Mouse (Mus musculus) frontal cortex, adult (tissue): ENCODE results near the gene Gdpgp1.

Experiments used
- ATAC-seq: cut with Nextera tagmentation; 2 replicates; pipeline ENCODE4 v1.9.2; 2017; ENCODE audit warnings: mild to moderate bottlenecking, moderate library complexity, mixed read lengths; ENCODE audit not compliant: low TSS enrichment

Gdpgp1 gene

DNA sequence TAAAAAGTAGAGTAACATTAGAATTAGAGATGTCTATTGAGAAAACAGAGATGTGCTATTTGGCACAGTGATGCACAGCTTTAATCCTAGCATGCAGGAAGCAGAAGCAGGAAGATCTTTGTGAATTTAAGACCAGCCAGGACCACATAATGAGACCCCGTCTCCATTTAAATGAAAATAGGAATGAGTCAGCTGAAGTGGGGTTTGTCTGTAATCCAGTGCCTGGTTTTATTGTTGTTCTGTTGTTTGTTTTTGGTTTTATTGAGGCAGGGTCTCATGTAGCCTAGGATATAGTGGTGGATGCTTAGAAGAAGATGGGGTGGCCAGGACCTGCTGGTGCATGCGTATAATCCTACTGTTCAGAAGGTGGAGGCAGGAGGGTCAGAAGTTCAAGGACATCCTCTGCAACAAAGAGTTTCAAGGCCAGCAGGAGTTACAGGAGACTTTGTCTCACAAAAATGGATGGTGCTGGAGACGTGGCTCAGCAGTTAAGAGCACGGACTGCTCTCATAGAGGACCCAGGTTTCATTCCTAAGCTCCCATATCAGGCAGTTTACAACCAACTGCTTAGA is 11.4 kb upstream of the Gdpgp1 start:
- no peak for ATAC-seq

- no peak for ATAC-seq
Observed at GRCm38 (mm10) chr7:80227065-80227464, 5.6 kb upstream of the Gdpgp1 start.

DNA sequence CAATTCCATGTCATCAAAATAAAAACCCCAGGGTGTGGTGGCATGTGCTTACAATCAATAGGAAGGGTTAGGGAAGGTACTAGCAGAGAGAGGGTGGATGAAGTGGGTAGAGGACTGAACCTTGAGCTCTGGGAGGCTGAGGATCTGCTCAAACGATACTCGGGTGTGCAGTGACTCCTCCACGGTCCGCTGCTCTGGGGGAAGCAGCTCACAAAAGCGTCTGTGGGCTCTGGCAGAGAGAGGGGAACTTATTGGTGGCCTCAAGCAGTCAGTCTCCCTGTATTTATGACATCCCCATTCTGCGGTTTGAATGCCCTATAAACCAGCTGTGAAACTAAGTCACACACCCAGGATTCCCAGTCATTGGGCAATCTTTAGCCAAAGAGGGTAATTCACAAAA is 2.5 kb upstream of the Gdpgp1 start:
- ATAC-seq, result no peak

DNA sequence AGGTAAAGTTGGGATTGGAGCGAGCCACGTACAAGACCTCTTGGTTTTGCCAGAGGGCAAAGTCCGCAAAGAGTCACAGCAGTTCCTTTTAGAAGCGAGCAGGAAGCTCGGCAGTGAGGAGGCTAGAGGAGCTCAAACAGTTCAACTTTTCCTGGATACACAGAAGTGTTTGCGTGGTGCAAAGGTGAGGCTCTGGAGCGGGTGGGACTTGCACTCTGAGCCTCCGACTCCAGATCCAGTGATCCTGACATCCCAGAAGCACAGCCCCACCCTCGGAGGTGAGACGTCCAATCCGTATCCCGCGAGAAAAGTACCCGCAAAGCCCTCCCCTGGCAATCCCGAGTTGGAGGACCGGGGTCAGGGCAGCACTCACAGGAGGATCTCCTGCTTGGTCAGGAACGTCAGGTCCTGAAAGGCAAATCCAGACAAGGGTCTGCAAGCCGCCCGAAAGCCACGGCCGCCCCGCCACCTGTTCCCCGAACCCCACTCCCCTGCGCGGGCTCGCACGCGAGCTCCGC is 635 bp upstream of the Gdpgp1 start:
- ATAC-seq, result peak; percentile 11; the same call in 1 of the 2 replicates

- ATAC-seq, result no peak
Observed at GRCm38 (mm10) chr7:80233799-80234198, 1.1 kb downstream of the Gdpgp1 start.

- no peak for ATAC-seq
Observed at GRCm38 (mm10) chr7:80238542-80238941, 5.9 kb downstream of the Gdpgp1 start.

GRCm38 (mm10) chr7:80241661-80242060 is 9.0 kb downstream of the Gdpgp1 start:
- ATAC-seq, result no peak

GRCm38 (mm10) chr7:80244851-80245250 is 12.2 kb downstream of the Gdpgp1 start:
- no peak for ATAC-seq

- peak; percentile 98 for ATAC-seq
Observed at GRCm38 (mm10) chr7:80246148-80246721, 13.6 kb downstream of the Gdpgp1 start, which contains the start of gene Ttll13. Gene Ttll13, plus strand, starts transcription at chr7:80246376.

DNA sequence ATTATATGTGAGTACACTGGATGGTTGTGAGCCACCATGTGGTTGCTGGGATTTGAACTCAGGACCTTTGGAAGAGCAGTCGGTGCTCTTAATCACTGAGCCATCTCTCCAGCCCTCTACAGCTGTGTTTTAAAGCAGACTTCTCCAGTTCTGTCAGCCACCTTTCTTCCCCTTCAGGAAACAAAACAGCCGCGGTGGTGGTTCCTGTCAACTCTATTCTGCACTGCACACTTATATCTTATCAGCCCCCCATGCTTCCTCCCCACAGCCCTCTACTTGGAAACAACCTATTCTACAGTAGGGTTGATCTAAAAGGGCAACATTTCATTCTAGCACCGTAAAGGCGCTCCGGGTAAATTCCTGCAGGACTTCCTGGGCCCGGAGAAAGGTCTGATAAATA is 14.2 kb downstream of the Gdpgp1 start:
- ATAC-seq, result no peak

DNA sequence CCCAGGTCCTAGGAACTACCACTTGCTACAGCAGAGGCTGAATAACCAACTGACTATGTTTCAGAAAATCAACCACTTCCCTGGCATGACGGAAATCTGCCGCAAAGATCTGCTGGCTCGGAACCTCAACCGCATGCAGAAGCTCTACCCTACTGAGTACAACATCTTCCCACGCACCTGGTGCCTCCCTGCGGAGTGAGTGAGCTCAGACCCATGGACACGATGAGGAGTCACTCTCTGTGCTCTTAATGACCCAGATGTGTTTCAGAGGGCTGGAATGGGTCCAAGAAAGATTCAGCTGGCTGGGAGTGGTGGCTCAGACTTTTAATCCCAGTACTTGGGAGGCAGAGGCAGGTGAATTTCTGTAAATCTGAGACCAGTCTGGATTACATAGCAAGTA is 19.8 kb downstream of the Gdpgp1 start:
- no peak for ATAC-seq

DNA sequence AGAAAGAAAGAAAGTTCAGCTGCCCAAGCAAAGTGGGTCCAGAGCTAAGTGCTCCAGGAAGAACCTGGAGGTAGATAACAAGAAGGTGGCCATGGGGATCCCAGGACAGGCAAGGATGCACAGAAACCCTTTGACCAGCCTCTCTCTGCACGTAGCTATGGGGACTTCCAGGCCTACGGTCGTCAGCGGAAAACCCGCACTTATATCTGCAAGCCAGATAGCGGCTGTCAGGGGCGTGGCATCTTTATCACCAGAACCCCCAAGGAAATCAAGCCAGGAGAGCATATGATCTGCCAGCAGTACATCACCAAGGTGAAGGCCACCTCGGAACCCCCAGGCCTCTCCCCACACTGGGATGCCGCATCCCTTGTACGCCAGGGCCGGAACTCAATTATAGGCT is 20.2 kb downstream of the Gdpgp1 start:
- no peak for ATAC-seq

- no peak for ATAC-seq
Observed at GRCm38 (mm10) chr7:80255981-80256380, 23.3 kb downstream of the Gdpgp1 start.

- ATAC-seq, result no peak
Observed at GRCm38 (mm10) chr7:80257706-80258105, 25.0 kb downstream of the Gdpgp1 start.

GRCm38 (mm10) chr7:80260625-80261371 is 28.1 kb downstream of the Gdpgp1 start, which contains the start of gene Ngrn:
Gene Ngrn, plus strand, starts transcription at chr7:80261215.
- peak; percentile 96 for ATAC-seq

- peak; percentile 45; the same call in 1 of the 2 replicates for ATAC-seq
Observed at GRCm38 (mm10) chr7:80261372-80261990, 28.8 kb downstream of the Gdpgp1 start.

DNA sequence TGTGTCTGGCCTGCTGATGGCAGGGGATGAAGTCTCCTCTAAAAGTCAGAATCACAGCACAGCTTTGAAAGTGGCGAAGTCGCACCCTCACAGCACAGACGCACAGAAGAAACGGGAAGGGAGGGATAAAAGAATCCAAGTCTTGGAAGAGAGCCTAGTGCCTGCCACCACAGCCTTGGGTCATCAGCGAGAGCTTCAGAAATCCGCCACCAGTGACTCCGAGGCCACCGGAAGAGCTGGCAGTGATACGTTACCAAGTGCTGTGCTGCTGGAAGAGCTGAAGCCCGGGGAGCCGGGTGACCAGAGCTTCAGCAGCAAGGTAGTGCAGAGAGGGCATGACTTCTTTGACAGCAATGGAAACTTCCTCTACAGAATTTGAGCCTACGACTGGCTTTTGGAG is 31.9 kb downstream of the Gdpgp1 start:
- no peak for ATAC-seq

GRCm38 (mm10) chr7:80267764-80268163 is 35.1 kb downstream of the Gdpgp1 start:
- no peak for ATAC-seq

DNA sequence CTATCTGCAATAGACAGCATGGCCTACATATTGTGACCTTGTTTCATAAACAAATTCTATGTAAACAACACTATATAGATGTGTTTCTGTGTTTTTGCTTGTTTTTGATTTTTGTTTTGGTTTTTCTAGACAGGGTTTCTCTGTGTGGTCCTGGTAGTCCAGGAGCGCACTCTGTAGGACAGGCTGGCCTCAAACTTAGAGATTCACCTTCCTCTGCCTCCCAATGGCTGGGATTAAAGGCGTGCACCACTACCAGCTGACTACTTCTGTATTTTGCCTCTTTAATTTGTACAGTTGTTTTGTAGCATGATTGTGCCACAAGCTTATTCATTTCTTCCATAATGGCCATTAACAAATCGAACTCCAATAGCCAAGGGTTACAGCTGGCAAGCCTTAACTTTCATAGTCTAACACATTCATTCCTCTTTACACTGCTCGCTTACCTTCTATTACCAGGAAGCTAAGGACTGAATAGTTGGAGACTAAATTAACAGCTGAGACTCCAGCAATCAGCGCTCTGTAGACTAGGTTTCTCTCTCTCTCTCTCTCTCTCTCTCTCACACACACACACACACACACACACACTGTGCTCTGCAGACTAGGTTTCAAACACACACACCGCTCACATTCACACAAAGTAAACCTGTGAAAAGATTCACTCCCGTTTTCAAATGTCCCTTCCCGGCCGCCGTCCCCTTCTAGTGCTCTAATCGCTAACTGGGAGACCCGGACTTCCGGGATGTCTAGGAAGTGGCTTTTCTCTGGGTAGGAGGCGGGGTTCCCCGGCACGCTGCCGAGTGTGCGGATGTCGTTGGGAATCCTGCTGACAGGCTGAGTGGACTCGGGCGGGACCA is 36.5 kb downstream of the Gdpgp1 start, which contains the start of gene Vps33b:
Gene Vps33b, plus strand, starts transcription at position 753 of the 854 bp plus-strand sequence.
- ATAC-seq, result peak; percentile 84

- ATAC-seq, result no peak
Observed at GRCm38 (mm10) chr7:80269751-80270255, 37.1 kb downstream of the Gdpgp1 start.

DNA sequence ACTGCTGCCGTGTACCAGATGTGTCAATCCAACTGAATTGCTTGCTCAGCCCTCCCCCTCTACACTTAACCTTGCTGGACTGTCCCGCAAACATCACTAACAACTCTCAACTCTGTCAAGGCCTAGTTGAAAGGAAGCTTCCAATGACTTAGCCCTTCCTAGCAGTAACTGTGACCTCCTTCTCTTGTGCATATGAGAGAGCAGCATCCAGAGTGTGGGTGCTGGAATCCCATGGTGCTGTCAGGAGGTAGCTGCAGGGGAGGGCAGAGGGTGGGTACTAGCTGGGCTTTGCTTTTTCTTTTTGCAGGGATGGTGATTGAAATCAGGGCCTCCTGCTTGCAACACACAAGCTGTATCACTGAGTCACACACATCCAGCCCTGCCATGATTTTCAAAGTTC is 40.8 kb downstream of the Gdpgp1 start:
- no peak for ATAC-seq
